Mouse (Mus musculus): Measurements from ENCODE around the gene Elmsan1.
"Not testable (repeated sequence)": the region's sequence is repeated elsewhere in the genome, so short reads cannot be mapped to it uniquely, and the experiment has no call there.

Gene Elmsan1

DNA sequence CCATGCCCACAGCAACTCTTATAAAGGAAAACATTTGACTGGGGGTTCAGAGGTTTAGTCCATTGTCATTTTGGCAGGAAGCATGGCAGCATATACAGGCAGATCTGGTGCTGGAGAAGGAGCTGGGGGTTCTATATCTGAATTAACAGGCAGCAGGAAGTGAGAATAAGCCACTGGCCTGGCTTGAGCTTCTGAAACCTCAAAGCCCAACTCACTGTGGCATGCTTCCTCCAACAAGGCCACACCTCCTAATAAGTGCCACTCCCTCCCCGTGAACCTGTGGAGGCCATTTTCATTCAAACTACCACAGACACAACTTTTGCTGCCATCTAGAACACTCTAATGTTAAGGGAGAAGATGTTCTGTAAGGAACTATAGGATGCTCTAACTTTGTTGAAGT, 111.0 kb downstream of the Elmsan1 start:
- in situ Hi-C loops (cut with MboI, MseI) = no loop called here

DNA sequence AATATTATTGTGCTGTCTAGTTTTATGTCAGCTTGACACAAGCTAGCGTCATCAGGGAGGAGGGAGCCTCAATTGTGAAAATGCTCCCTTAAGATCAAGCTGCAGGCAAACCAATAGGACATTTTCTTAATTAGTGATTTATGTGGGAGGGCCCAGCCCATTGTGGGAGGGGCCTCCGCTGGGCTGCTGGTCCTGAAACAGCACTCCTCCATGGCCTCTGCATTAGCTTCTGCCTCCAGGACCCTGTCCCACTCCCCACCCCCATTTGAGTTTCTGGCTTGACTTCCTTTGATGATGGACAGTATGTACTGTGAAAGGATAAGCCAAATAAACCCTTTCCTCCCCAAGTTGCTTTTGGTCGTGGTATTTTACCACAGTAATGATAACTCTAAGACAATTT, 111.7 kb downstream of the Elmsan1 start:
- in situ Hi-C loops (cut with MboI, MseI) = no loop called here

DNA sequence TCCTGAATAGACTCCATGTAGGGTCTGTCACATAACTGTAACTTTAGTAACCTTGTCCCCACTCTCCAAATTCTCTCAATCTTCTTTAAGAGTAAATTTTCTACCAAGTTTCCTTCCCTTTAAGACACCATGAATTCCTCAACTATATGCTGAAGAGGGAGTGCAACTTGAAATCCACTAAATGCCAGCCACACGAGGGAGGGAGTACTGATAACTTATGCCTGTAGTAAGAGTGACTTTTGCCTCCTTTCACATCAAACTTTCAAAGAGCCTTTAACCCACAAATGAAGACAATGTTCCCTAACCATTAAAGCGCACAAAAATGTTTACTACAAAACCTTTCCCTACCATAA, 117.2 kb downstream of the Elmsan1 start:
- in situ Hi-C loops (cut with MboI, MseI) = no loop called here

DNA sequence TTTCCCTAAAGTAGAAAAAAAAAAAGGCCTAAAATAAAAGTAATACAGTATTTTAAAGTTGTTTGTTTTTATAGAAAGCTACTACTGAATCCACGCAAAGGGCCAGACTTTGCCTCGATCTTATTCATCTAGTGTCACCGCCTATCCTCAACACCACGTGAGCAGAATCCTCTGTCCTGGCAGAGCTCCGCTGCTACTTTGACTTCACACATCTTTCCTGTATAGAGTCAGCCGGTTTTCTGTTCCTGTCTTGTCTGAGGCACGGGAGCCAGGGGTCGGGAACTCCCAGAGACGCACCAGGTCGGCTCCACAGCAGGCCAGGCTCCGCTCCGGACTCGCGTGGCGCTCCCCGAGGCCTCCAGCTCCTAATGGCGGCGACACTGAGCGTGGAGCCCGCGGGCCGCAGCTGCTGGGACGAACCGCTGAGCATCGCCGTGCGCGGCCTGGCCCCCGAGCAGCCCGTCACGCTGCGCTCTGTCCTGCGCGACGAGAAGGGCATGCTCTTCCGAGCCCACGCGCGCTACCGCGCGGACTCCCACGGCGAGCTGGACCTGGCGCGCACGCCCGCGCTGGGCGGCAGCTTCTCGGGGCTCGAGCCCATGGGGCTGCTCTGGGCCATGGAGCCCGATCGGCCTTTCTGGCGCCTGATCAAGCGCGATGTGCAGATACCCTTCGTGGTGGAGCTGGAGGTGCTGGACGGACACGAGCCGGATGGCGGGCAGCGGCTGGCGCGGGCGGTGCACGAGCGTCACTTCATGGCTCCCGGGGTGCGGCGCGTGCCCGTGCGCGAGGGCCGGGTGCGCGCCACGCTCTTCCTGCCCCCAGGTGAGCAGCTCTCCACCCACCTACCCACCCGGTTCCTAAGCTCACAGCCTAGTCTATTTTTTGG, 117.8 kb downstream of the Elmsan1 start, which contains the start of gene Acot6:
Gene Acot6 (plus strand): TSS at position 51 of the 889 bp plus-strand sequence.
- in situ Hi-C loops (cut with MboI, MseI) = not testable (repeated sequence)

DNA sequence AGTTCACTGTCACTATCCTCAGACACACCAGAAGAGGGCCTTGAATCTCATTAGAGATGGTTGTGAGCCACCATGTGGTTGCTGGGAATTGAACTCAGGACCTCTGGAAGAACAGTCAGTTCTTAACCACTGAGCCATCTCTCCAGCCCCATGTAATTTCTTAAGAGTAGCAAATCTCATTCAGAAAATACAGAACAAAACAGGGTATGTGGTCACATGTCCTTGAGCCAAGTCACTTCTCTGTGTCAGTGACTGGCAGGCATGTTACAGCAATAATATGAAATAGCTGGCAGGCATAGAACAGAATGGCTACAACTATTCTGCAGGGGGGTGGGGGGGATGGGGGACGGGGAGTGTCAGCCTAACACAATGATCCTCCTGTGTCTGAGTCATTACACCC, 118.6 kb downstream of the Elmsan1 start:
- in situ Hi-C loops (cut with MboI, MseI) = no loop called here

DNA sequence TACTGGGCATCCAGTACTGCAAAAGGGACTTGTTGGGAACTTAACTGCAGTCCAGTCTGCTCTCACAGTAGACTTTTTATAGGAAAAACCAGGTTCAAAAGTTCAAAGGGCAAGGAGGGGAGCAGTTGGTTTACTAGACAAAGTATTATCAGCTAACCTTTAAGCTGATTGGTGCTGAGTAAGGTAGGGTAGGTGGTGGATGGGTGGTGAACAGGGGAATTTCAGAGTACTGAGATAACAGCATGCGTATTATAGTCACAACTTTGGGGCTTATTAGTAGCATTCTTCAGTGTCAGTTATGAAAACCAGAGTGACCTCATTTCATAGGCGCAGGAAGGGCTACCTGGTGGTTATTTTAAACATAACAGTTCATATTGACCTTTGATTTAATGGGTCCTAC, 119.1 kb downstream of the Elmsan1 start:
- in situ Hi-C loops (cut with MboI, MseI) = no loop called here
